Mouse (Mus musculus) brain, embryonic 14.5 days (tissue): ENCODE measurements around the gene Obp1a. TPM values are rescaled to one million over a fixed set of nuclear protein-coding genes. Genes with fewer than 3 reads are reported as not detected.

Experiments used
- DNase-seq: peaks from one replicate; pipeline ENCODE4 v3.0.0-alpha.2; 2011; ENCODE audit warnings: low read depth
- CTCF ChIP-seq: fragments of 200-500 bp; IDR thresholded peaks from 2 replicates; pipeline ENCODE4 v1.5.1; 2012; ENCODE audit warnings: inconsistent platforms, mild to moderate bottlenecking, moderate library complexity, borderline replicate concordance; ENCODE audit not compliant: insufficient read depth, insufficient read length; ENCODE audit errors: extremely low read depth
- POLR2A ChIP-seq: fragments of 200-500 bp; IDR thresholded peaks from 2 replicates; pipeline ENCODE4 v1.6.1; 2012; ENCODE audit warnings: mild to moderate bottlenecking, inconsistent platforms, borderline replicate concordance; ENCODE audit not compliant: poor library complexity, insufficient read depth, insufficient read length, severe bottlenecking; ENCODE audit errors: extremely low read depth
- polyA plus RNA-seq: library from polyadenylated mRNA; depleted of rRNA; stranded (reverse); fragments of >200 nt; gene quantifications from 2 replicates; pipeline ENCODE4 v1.2.3, GENCODE M21; 2012; rRNA removed

Gene Obp1a
- not detected in 2 replicates for polyA plus RNA-seq

GRCm38 (mm10) chrX:78091274-78091673, at the start of gene Obp1a:
TSS of gene Obp1a (minus strand) at chrX:78091374.
- DNase-seq: no peak
- TF ChIP-seq CTCF (no peak), POLR2A (no peak)

GRCm38 (mm10) chrX:78125167-78125566, 34.0 kb upstream of the Obp1a start, which contains the start of gene Gm5938:
TSS of gene Gm5938 (plus strand) at chrX:78125467.
- no peak for TF ChIP-seq CTCF
- no peak for TF ChIP-seq POLR2A
- no peak for DNase-seq

Other genes with a start within 250 kb of the Obp1a start
- not detected in 2 replicates for gene Pbsn, start 237.8 kb downstream of the Obp1a start, polyA plus RNA-seq
- not detected in 2 replicates for gene Gm14744, start 226.6 kb downstream of the Obp1a start, polyA plus RNA-seq
- not detected in 2 replicates for gene 5430402E10Rik, start 166.3 kb downstream of the Obp1a start, polyA plus RNA-seq
- not detected in 2 replicates for gene Gm5938, start 34.1 kb upstream of the Obp1a start, polyA plus RNA-seq
- gene Obp1b, start 95.4 kb upstream of the Obp1a start, polyA plus RNA-seq: not detected in 2 replicates
- gene Gm14743, start 154.5 kb upstream of the Obp1a start, polyA plus RNA-seq: not detected in 2 replicates